Mouse (Mus musculus) CH12.LX (cell line): Measurements from ENCODE around the gene Gas8. TPM values are rescaled to one million over a fixed set of nuclear protein-coding genes. Genes with fewer than 3 reads are reported as not detected.

ENCODE experiments used
- DNase-seq: peaks from one replicate; pipeline ENCODE4 v3.0.0-alpha.2; 2013; ENCODE audit errors: extremely low read depth
- H3K27ac ChIP-seq: 2 replicates; pipeline ENCODE4 v1.5.1; 2012; ENCODE audit warnings: low read depth, mild to moderate bottlenecking, control low read depth, moderate library complexity; ENCODE audit not compliant: insufficient read depth
- H3K27me3 ChIP-seq: replicated peaks from 2 replicates; pipeline ENCODE3; 2012; ENCODE audit warnings: inconsistent platforms
- H3K36me3 ChIP-seq, 2 experiments: replicated peaks in 1 of 2; 2 replicates each; pipeline versions ENCODE3 to v1.6.1; 2012; ENCODE audit warnings: inconsistent platforms in 1 of 2, low read length in 1 of 2, mild to moderate bottlenecking in 1 of 2, mixed read lengths in 1 of 2, moderate library complexity in 1 of 2; ENCODE audit not compliant: control insufficient read depth in 1 of 2, insufficient read depth in 1 of 2
- H3K4me1 ChIP-seq, 2 experiments: 2 replicates each; pipeline ENCODE4 v1.6.1; 2012; ENCODE audit warnings: inconsistent platforms in 1 of 2, moderate library complexity in 1 of 2; ENCODE audit not compliant: insufficient read depth in 2 of 2, control insufficient read depth in 1 of 2
- H3K4me2 ChIP-seq: 2 replicates; pipeline ENCODE4 v1.6.1; 2012; ENCODE audit warnings: low read depth, mild to moderate bottlenecking, control low read depth; ENCODE audit not compliant: poor library complexity, insufficient read depth, severe bottlenecking
- H3K4me3 ChIP-seq, 3 experiments: fragments of 150-350 bp in 1 of 3; sonication (generic) in 1 of 3; replicated peaks in 1 of 3; 2 replicates each; pipeline versions ENCODE3 to v1.5.1; 2011 to 2012; ENCODE audit warnings: low read depth in 2 of 3, low read length in 2 of 3, mild to moderate bottlenecking in 2 of 3, moderate library complexity in 2 of 3, control low read depth in 1 of 3, improper control_type of control experiment in 1 of 3, inconsistent platforms in 1 of 3, mixed read lengths in 1 of 3; ENCODE audit not compliant: poor library complexity in 1 of 3
- H3K79me2 ChIP-seq: replicated peaks from 2 replicates; pipeline ENCODE4 v1.6.1; 2012; ENCODE audit warnings: mild to moderate bottlenecking, moderate library complexity; ENCODE audit not compliant: control insufficient read depth, poor library complexity, insufficient read depth, severe bottlenecking; ENCODE audit errors: extremely low read depth
- H3K9ac ChIP-seq: 2 replicates; pipeline ENCODE4 v1.6.1; 2012; ENCODE audit warnings: low read depth, mild to moderate bottlenecking, control low read depth, moderate library complexity; ENCODE audit not compliant: insufficient read depth
- H3K9me3 ChIP-seq: replicated peaks from 2 replicates; pipeline ENCODE3; 2012; ENCODE audit warnings: low read length, inconsistent platforms, mixed read lengths
- BHLHE40 ChIP-seq: IDR thresholded peaks from 2 replicates; pipeline ENCODE4 v1.6.1; 2011; ENCODE audit warnings: mild to moderate bottlenecking, low read depth, low read length, improper control_type of control experiment
- CTCF ChIP-seq, 2 experiments: IDR thresholded peaks in 1 of 2; conservative IDR thresholded peaks in 1 of 2; 2 replicates each; pipeline ENCODE4 v1.5.1; 2011 to 2012; ENCODE audit warnings: low read depth in 2 of 2, low read length in 2 of 2, improper control_type of control experiment in 1 of 2, inconsistent platforms in 1 of 2, mild to moderate bottlenecking in 1 of 2, moderate library complexity in 1 of 2
- E2F4 ChIP-seq: IDR thresholded peaks from 2 replicates; pipeline ENCODE4 v1.6.1; 2011; ENCODE audit warnings: low read depth, low read length, improper control_type of control experiment; ENCODE audit not compliant: insufficient replicate concordance
- EP300 ChIP-seq: IDR thresholded peaks from 2 replicates; pipeline ENCODE4 v1.6.1; 2011; ENCODE audit warnings: low read length, improper control_type of control experiment
- GABPA ChIP-seq: IDR thresholded peaks from 2 replicates; pipeline ENCODE4 v1.6.1; 2012; ENCODE audit warnings: low read depth, low read length, improper control_type of control experiment, inconsistent platforms; ENCODE audit not compliant: insufficient replicate concordance
- JUN ChIP-seq: IDR thresholded peaks from 2 replicates; pipeline ENCODE4 v1.6.1; 2011; ENCODE audit warnings: low read depth, mild to moderate bottlenecking, low read length, improper control_type of control experiment, moderate library complexity; ENCODE audit not compliant: insufficient read depth
- JUND ChIP-seq: conservative IDR thresholded peaks from 2 replicates; pipeline ENCODE4 v1.6.1; 2011; ENCODE audit warnings: low read depth, low read length, improper control_type of control experiment
- MAZ ChIP-seq: IDR thresholded peaks from 2 replicates; pipeline ENCODE4 v1.6.1; 2012; ENCODE audit warnings: low read depth, mild to moderate bottlenecking, inconsistent platforms, low read length, improper control_type of control experiment, moderate library complexity
- MEF2A ChIP-seq: IDR thresholded peaks from 2 replicates; pipeline ENCODE4 v1.6.1; 2014; ENCODE audit warnings: low read depth, mild to moderate bottlenecking, inconsistent platforms, low read length, improper control_type of control experiment, borderline replicate concordance
- MXI1 ChIP-seq: IDR thresholded peaks from 2 replicates; pipeline ENCODE4 v1.6.1; 2011; ENCODE audit warnings: mild to moderate bottlenecking, low read depth, low read length, improper control_type of control experiment
- MYC ChIP-seq: IDR thresholded peaks from 2 replicates; pipeline ENCODE4 v1.6.1; 2011; ENCODE audit warnings: low read depth, mild to moderate bottlenecking, improper control_type of control experiment, low read length
- NELFE ChIP-seq: IDR thresholded peaks from 2 replicates; pipeline ENCODE4 v1.6.1; 2011; ENCODE audit warnings: low read depth, low read length, improper control_type of control experiment
- NRF1 ChIP-seq: IDR thresholded peaks from 2 replicates; pipeline ENCODE4 v1.6.1; 2014; ENCODE audit warnings: low read depth, mild to moderate bottlenecking, inconsistent platforms, low read length, improper control_type of control experiment, moderate library complexity
- PAX5 ChIP-seq: IDR thresholded peaks from 2 replicates; pipeline ENCODE4 v1.6.1; 2012; ENCODE audit warnings: low read length, inconsistent platforms, mixed read lengths
- POLR2A ChIP-seq: IDR thresholded peaks from 2 replicates; pipeline ENCODE4 v1.6.1; 2011; ENCODE audit warnings: low read depth, mild to moderate bottlenecking, improper control_type of control experiment, low read length
- POLR2AphosphoS2 ChIP-seq: IDR thresholded peaks from 2 replicates; pipeline ENCODE4 v1.6.1; 2011; ENCODE audit warnings: low read depth, low read length, improper control_type of control experiment
- RCOR1 ChIP-seq: conservative IDR thresholded peaks from 2 replicates; pipeline ENCODE4 v1.6.1; 2012; ENCODE audit warnings: low read depth, mild to moderate bottlenecking, inconsistent platforms, low read length, improper control_type of control experiment
- TCF12 ChIP-seq: IDR thresholded peaks from 2 replicates; pipeline ENCODE4 v1.6.1; 2014; ENCODE audit warnings: low read depth, mild to moderate bottlenecking, inconsistent platforms, low read length, improper control_type of control experiment
- ZKSCAN1 ChIP-seq: IDR thresholded peaks from 2 replicates; pipeline ENCODE4 v1.6.1; 2012; ENCODE audit warnings: low read depth, inconsistent platforms, low read length, improper control_type of control experiment, borderline replicate concordance
- ZMIZ1 ChIP-seq: IDR thresholded peaks from 2 replicates; pipeline ENCODE4 v1.6.1; 2012; ENCODE audit warnings: low read depth, mild to moderate bottlenecking, inconsistent platforms, low read length, improper control_type of control experiment
- dilution Hi-C: fragments of 300-500 bp; cut with MboI; formaldehyde crosslinking; loops from 2 replicates; pipeline ENCODE4 v1.14.3; 2020; ENCODE audit warnings: low sequenced_read_pairs; ENCODE audit not compliant: extremely low pct_unique_long_range_greater_than_20kb, extremely low pct_ligation_motif_present
- in situ Hi-C: fragments of 300-500 bp; cut with MboI; formaldehyde crosslinking; loops from 3 replicates; pipeline ENCODE4 v1.14.3; 2019; ENCODE audit warnings: low sequenced_read_pairs, low pct_ligation_motif_present, low pct_unique_long_range_greater_than_20kb, mixed read lengths
- polyA plus RNA-seq: library from polyadenylated mRNA; unstranded; fragments of >175 nt; gene quantifications from 2 replicates; pipeline ENCODE4 v1.2.1, GENCODE M21; 2012; ENCODE audit warnings: low read depth; ENCODE audit not compliant: insufficient read length
- total RNA-seq, 2 experiments: library from RNA; depleted of rRNA; stranded (reverse); fragments of 300-350 nt in 1 of 2; fragments of >200 nt in 1 of 2; gene quantifications; 2 replicates each; pipeline ENCODE4 v1.2.3; 2012 to 2014

The Gas8 gene
- total and polyA plus RNA-seq, 3 experiments, result 6.0 to 22.0 (median 15.2) TPM

DNA sequence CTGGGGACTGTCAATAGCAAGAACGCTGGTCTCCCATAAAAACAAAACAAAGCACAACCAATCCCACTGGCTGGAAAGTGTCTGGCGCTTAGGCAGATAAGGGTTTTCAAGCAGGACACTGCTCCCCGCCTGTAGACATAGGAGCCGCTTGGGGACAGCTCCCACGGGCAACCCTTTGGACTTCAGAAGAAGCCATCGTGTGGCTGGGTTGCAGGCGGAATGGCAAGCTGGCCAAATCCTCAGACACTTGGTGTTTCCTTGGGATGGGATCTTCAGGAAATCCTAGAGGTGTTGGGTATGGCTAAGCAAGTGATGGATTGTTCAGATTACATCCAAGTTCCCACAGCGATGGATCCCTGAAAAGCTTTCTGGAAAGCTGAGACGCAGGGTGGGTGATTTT is 4.5 kb upstream of the Gas8 start:
- in situ Hi-C loops (no loop called here), dilution Hi-C loops (no loop called here)
- TF ChIP-seq MYC (no peak), EP300 (no peak), MEF2A (no peak), POLR2AphosphoS2 (no peak), MXI1 (no peak), GABPA (no peak), PAX5 (no peak), ZKSCAN1 (no peak), NELFE (no peak), RCOR1 (no peak), E2F4 (no peak), JUN (no peak), POLR2A (no peak)
- H3K4me3 ChIP-seq, result no peak overlapping the region
- H3K36me3 ChIP-seq, result peaks cover 7 to 16% of the 10 kb centered on the region in 2 experiments
- peaks cover 51% of the 10 kb centered on the region for H3K27me3 ChIP-seq
- no peaks in the 10 kb centered on the region for H3K9me3 ChIP-seq
- H3K4me1 ChIP-seq, result peaks cover 0 to 10% of the 10 kb centered on the region in 2 experiments; a peak in 2 of 4 replicates
- H3K27ac ChIP-seq, result no peak overlapping the region
- no peak overlapping the region for H3K9ac ChIP-seq
- no peaks in the 10 kb centered on the region for H3K79me2 ChIP-seq
- no peak for DNase-seq
- H3K4me2 ChIP-seq, result no peak overlapping the region

DNA sequence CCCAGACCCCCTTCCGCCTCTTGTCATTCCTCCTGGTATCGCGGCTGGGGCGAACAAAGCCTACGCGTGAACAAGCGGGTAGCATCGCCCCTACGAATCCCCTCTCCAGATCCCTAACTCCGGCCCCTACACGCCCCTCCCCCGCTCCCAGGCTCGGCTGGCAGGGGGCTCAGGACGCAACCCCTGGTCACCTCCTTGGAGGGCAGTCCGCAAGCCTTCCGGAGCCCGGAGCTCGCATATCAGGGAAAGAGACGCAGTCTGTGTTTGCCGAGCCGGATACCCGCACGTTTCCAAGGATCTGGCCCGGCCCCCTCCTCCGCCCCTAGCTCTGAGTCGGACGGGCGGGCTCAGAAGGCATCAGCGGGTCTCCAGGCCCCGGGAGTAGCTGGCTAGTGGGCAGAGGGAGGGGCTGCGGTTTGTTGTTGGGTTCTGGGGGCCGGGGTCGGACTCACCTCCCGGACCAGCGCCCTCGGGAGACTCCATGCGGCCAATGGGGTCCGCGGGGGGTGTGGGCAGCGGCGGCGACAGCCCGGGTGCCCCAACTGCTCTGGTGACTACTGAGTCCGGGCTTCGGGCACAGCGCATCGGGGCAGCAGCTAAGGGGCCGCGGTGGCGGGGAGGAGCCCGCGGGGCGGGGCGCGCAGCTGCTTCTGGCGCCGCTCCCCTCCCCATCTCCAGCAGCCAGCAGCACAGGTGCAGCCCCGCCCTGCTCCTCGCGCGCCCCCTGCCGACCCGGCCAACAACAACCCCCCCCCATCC is 3.7 kb upstream of the Gas8 start, which contains the start of gene Dbndd1:
Gene Dbndd1, minus strand, starts transcription at position 683 of the 759 bp plus-strand sequence.
- Histone ChIP-seq H3K4me2 (peak within 1 kb of the TSS; percentile 58), H3K4me3 (peak within 1 kb of the TSS; percentile 34 to 59 (median 47)), H3K9ac (peak within 1 kb of the TSS; percentile 28; the same call in 1 of the 2 replicates), H3K27ac (no peak within 1 kb of the TSS), H3K27me3 (peaks cover 51% of the 10 kb centered on the region), H3K36me3 (peaks cover 2 to 7% of the 10 kb centered on the region in 2 experiments), H3K4me1 (peaks cover 3 to 16% of the 10 kb centered on the region in 2 experiments), H3K9me3 (no peaks in the 10 kb centered on the region), H3K79me2 (0 out of 2 replicates have a peak, but pooled peaks cover 6% of the 10 kb centered on the region)
- in situ Hi-C loops, result no loop called here
- DNase-seq, result peak; percentile 24
- dilution Hi-C loops, result no loop called here
- TF ChIP-seq MYC (no peak), ZMIZ1 (no peak), NRF1 (0 out of 2 replicates have a peak, but pooled peaks have one; percentile 40), BHLHE40 (no peak), JUND (no peak), TCF12 (0 out of 2 replicates have a peak, but pooled peaks have one; percentile 26), CTCF (conservative IDR thresholded peaks at IDR 0.05 in 1 of 2, IDR thresholded peaks at IDR 0.05 in 1 of 2; ENCODE audit: low read depth in 2 of 2, low read length in 2 of 2) (peak in 1 of 2 experiments; percentile 38; a peak in 2 of 4 replicates), MAZ (peak; percentile 56; the same call in 1 of the 2 replicates), POLR2A (no peak)
